Mouse (Mus musculus): ENCODE measurements around the gene Sqstm1. TPM values are rescaled to one million over a fixed set of nuclear protein-coding genes. Genes with fewer than 3 reads are reported as not detected.

The Sqstm1 gene
- polyA plus RNA-seq, 1 experiment from 2014 or later: 213 TPM

DNA sequence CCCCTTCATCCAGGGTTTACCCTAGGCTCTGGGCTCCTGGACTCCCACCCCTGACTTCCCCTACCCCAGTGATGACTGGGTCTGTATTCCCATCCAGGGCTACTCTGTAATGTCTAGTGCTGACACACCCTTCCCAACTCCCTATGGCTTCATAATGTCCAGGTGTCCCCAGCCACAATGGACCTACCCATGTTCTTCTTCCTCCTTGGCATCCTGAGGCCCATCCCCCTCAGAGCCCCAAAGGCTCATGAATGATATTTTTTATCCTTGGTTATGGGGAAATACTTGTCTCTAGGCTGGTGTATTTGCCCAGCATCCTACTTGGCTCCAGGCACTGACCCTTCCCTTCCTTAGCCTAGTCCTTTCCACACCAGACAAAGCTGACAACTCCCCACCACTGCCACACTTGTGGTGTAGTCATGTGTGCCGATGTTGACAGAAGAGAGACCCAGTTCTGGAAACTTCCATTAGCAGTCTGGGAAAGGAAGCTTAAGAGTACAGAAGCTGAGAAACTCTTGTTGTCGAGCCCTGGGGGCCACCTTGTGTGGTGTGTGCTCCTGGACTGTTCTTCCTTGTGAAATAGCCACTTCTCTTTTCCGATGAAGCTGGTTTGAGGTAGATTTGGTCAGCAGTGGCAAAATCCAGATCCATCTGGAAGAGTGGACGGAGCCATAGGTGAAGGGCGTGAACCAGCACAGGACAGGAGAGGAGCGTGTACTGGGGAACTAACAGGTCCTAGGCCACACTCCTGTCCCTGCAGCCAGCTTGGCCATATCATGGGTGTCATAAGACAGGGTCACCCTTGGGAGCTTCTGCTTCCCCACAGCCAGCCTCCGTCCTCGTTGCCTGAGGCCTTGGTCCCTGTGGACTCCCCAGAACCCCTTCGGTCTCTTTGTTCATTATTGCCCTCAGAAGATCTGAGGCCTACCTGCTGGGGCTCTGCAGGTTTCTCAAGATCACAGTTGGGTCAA, 28.5 kb upstream of the Sqstm1 start:
- Histone ChIP-seq H3K9me3 (replicated peaks) (no peaks in the 10 kb centered on the region), H3K9ac (no peak overlapping the region), H3K36me3 (peaks cover 12% of the 10 kb centered on the region), H3K4me3 (no peak overlapping the region), H3K4me1 (replicated peaks) (peaks cover 24% of the 10 kb centered on the region), H3K27ac (no peak overlapping the region), H3K27me3 (peaks cover 23% of the 10 kb centered on the region), H3K4me2 (no peak overlapping the region)
- 86% methylated on average over 9 of the region's 9 CpGs for WGBS
- ATAC-seq (replicated peaks; ENCODE audit: insufficient number of reproducible peaks, insufficient read depth, low FRiP score, low read depth): no peak

GRCm38 (mm10) chr11:50238324-50238723, 27.7 kb upstream of the Sqstm1 start, which contains the start of gene Ltc4s:
Gene Ltc4s, minus strand, starts transcription at chr11:50238616.
- peak within 1 kb of the TSS; percentile 37; the same call in 1 of the 2 replicates for H3K9ac ChIP-seq
- WGBS: 33% methylated on average over 10 of the region's 10 CpGs

DNA sequence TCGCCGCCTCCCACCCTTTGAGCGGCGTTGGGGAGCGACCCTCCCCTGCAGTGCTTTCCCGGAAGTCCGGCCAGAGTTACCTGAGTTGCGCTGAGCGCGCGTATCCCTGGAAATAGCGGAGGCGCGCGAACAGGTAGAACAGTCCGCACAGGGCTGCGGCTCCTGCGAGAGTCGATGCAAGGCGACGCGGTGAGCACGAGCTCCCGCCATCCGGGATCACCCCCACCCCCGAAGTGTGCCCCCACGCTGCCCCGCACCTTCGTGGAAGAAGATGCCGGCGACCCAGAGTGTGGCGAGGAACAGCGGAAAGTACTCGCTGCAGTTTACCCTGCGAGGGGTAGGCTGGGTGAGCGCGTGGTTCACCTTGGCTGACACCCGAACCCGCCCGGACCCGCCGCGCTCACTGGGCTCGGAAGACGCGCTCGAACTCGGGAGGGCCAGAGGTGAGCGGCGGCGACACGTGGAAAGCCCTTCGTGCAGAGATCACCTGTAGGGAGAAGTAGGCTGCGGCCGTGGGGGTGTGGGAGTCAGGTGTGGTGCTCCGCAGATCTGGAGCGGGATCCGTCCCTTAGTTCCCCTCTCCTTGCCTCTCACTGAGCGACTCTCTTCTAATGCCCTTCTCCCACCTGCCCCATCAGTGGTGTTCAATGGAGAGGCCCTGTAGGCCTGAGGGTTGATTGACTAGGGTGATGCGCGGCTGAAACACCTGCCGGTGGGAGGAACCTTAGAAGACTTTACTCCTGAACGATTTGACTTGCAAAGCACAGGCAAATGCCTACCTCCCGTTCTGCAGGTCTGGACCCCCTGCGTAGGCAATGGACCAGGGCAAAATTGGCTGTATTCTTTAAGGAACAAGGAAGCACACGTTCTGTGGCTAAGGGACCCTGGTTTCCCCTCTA, 26.6 kb upstream of the Sqstm1 start:
- Histone ChIP-seq H3K27me3 (peaks cover 27% of the 10 kb centered on the region), H3K4me3 (peak overlapping the region; percentile 56), H3K9me3 (replicated peaks) (no peaks in the 10 kb centered on the region), H3K36me3 (peaks cover 31% of the 10 kb centered on the region), H3K4me1 (replicated peaks) (peaks cover 24% of the 10 kb centered on the region), H3K27ac (no peak overlapping the region), H3K9ac (peak overlapping the region; percentile 37), H3K4me2 (peak overlapping the region; percentile 85)
- 3% methylated on average over 66 of the region's 66 CpGs for WGBS
- peak; percentile 27; the same call in 1 of the 2 replicates for ATAC-seq (replicated peaks; ENCODE audit: insufficient number of reproducible peaks, insufficient read depth, low FRiP score, low read depth)

More at GRCm38 (mm10) chr11:50238324-50238723, 27.7 kb upstream of the Sqstm1 start, which contains the start of gene Ltc4s:
- H3K4me2 ChIP-seq: peak within 1 kb of the TSS; percentile 85
- H3K36me3 ChIP-seq: peaks cover 19% of the 10 kb centered on the region
- peaks cover 24% of the 10 kb centered on the region for H3K4me1 ChIP-seq (replicated peaks)
- H3K27ac ChIP-seq: no peak within 1 kb of the TSS
- ATAC-seq (replicated peaks; ENCODE audit: insufficient number of reproducible peaks, insufficient read depth, low FRiP score, low read depth): no peak
- no peaks in the 10 kb centered on the region for H3K9me3 ChIP-seq (replicated peaks)
- H3K4me3 ChIP-seq: peak within 1 kb of the TSS; percentile 56
- H3K27me3 ChIP-seq: peaks cover 23% of the 10 kb centered on the region

- Histone ChIP-seq H3K9me3 (replicated peaks) (no peaks in the 10 kb centered on the region), H3K36me3 (peaks cover 37% of the 10 kb centered on the region), H3K4me2 (peak overlapping the region; percentile 85), H3K4me3 (peak overlapping the region; percentile 56), H3K9ac (peak overlapping the region; percentile 37), H3K27me3 (peaks cover 28% of the 10 kb centered on the region), H3K4me1 (replicated peaks) (peaks cover 24% of the 10 kb centered on the region), H3K27ac (no peak overlapping the region)
- WGBS: 0% methylated on average over 27 of the region's 27 CpGs
- peak; percentile 90 for ATAC-seq (replicated peaks; ENCODE audit: insufficient number of reproducible peaks, insufficient read depth, low FRiP score, low read depth)
Observed at GRCm38 (mm10) chr11:50236540-50236936, 25.9 kb upstream of the Sqstm1 start.

DNA sequence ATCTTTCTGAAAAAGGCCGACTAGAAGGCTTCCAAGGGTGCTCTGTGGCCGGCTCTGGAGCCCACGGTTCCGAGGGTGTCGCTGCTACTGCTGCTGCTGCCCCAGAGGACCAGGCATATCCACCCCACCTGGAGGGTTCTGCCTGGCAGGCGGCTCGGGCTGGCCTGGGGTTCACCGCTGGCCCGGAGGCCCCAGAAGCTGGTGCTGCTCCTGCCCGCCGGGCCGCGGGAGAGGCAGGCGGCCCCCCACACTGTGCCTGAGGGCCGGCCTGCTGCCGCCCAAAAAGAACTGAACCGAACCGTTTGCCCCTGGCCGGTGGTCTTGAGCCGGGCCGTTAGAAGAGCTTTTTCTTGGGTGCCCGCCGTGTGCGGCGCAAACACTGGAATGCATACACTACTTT, 24.0 kb upstream of the Sqstm1 start:
- 96% methylated on average over 25 of the region's 25 CpGs for WGBS
- Histone ChIP-seq H3K27ac (no peak overlapping the region), H3K9me3 (replicated peaks) (no peaks in the 10 kb centered on the region), H3K36me3 (peaks cover 38% of the 10 kb centered on the region), H3K27me3 (peaks cover 28% of the 10 kb centered on the region), H3K4me1 (replicated peaks) (peaks cover 30% of the 10 kb centered on the region), H3K9ac (no peak overlapping the region), H3K4me3 (no peak overlapping the region), H3K4me2 (no peak overlapping the region)
- ATAC-seq (replicated peaks; ENCODE audit: insufficient number of reproducible peaks, insufficient read depth, low FRiP score, low read depth): no peak

- H3K36me3 ChIP-seq: peaks cover 38% of the 10 kb centered on the region
- no peak overlapping the region for H3K27ac ChIP-seq
- H3K27me3 ChIP-seq: peaks cover 28% of the 10 kb centered on the region
- H3K4me3 ChIP-seq: no peak overlapping the region
- no peak for ATAC-seq (replicated peaks; ENCODE audit: insufficient number of reproducible peaks, insufficient read depth, low FRiP score, low read depth)
- H3K9ac ChIP-seq: no peak overlapping the region
- no peak overlapping the region for H3K4me2 ChIP-seq
- H3K9me3 ChIP-seq (replicated peaks): no peaks in the 10 kb centered on the region
- WGBS: 79% methylated on average over 11 of the region's 11 CpGs
- peaks cover 35% of the 10 kb centered on the region for H3K4me1 ChIP-seq (replicated peaks)
Observed at GRCm38 (mm10) chr11:50233993-50234392, 23.4 kb upstream of the Sqstm1 start.

DNA sequence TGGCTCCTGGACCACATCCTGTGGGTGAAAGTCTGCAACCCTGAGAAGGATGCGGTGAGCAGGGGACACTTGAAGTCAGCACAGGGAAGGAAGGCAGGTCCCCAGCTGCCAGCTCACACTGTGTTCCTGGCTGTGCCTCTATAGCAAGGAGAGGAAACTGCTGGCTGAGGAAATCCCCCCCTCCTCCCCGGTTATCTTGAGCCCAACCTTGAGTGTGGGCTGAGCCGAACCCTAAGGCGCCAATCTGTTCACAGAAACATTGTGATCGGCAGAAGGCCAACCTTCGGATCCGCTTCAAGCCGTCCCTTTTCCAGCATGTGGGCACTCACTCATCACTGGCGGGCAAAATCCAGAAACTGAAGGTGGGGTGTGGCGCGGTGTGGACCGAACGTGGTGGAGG, 22.4 kb upstream of the Sqstm1 start:
- no peaks in the 10 kb centered on the region for H3K9me3 ChIP-seq (replicated peaks)
- H3K4me1 ChIP-seq (replicated peaks): peaks cover 36% of the 10 kb centered on the region
- peaks cover 38% of the 10 kb centered on the region for H3K36me3 ChIP-seq
- H3K4me3 ChIP-seq: no peak overlapping the region
- H3K27ac ChIP-seq: no peak overlapping the region
- ATAC-seq (replicated peaks; ENCODE audit: insufficient number of reproducible peaks, insufficient read depth, low FRiP score, low read depth): no peak
- WGBS: 92% methylated on average over 13 of the region's 13 CpGs
- peaks cover 20% of the 10 kb centered on the region for H3K27me3 ChIP-seq
- H3K4me2 ChIP-seq: no peak overlapping the region
- H3K9ac ChIP-seq: no peak overlapping the region

GRCm38 (mm10) chr11:50231411-50231810, 20.8 kb upstream of the Sqstm1 start:
- Histone ChIP-seq H3K27ac (no peak overlapping the region), H3K27me3 (0 out of 2 replicates have a peak, but pooled peaks cover 5% of the 10 kb centered on the region), H3K9ac (no peak overlapping the region), H3K4me3 (peak overlapping the region; percentile 28; the same call in 1 of the 2 replicates), H3K4me2 (peak overlapping the region; percentile 60), H3K36me3 (peaks cover 38% of the 10 kb centered on the region), H3K4me1 (replicated peaks) (peaks cover 36% of the 10 kb centered on the region), H3K9me3 (replicated peaks) (no peaks in the 10 kb centered on the region)
- 27% methylated on average over 8 of the region's 8 CpGs for WGBS
- no peak for ATAC-seq (replicated peaks; ENCODE audit: insufficient number of reproducible peaks, insufficient read depth, low FRiP score, low read depth)

GRCm38 (mm10) chr11:50230481-50231304, 20.1 kb upstream of the Sqstm1 start:
- peak overlapping the region; percentile 28 for H3K4me3 ChIP-seq
- peak overlapping the region; percentile 60 for H3K4me2 ChIP-seq
- ATAC-seq (replicated peaks; ENCODE audit: insufficient number of reproducible peaks, insufficient read depth, low FRiP score, low read depth): no peak
- H3K36me3 ChIP-seq: peaks cover 38% of the 10 kb centered on the region
- no peak overlapping the region for H3K27ac ChIP-seq
- peaks cover 38% of the 10 kb centered on the region for H3K4me1 ChIP-seq (replicated peaks)
- 38% methylated on average over 45 of the region's 45 CpGs for WGBS
- no peak overlapping the region for H3K9ac ChIP-seq
- H3K9me3 ChIP-seq (replicated peaks): no peaks in the 10 kb centered on the region
- 0 out of 2 replicates have a peak, but pooled peaks cover 5% of the 10 kb centered on the region for H3K27me3 ChIP-seq

GRCm38 (mm10) chr11:50229252-50229910, 18.8 kb upstream of the Sqstm1 start:
- H3K36me3 ChIP-seq: peaks cover 29% of the 10 kb centered on the region
- H3K4me2 ChIP-seq: no peak overlapping the region
- no peak overlapping the region for H3K4me3 ChIP-seq
- 0 out of 2 replicates have a peak, but pooled peaks cover 5% of the 10 kb centered on the region for H3K27me3 ChIP-seq
- ATAC-seq (replicated peaks; ENCODE audit: insufficient number of reproducible peaks, insufficient read depth, low FRiP score, low read depth): no peak
- peaks cover 38% of the 10 kb centered on the region for H3K4me1 ChIP-seq (replicated peaks)
- 62% methylated on average over 7 of the region's 7 CpGs for WGBS
- no peak overlapping the region for H3K27ac ChIP-seq
- H3K9me3 ChIP-seq (replicated peaks): no peaks in the 10 kb centered on the region
- no peak overlapping the region for H3K9ac ChIP-seq

Measured in heart, embryonic 15.5 days (tissue).